Mouse (Mus musculus) intestine, postnatal 0 days (tissue): ENCODE data around the gene Olfr1201. TPM values are rescaled to one million over a fixed set of nuclear protein-coding genes. Genes with fewer than 3 reads are reported as not detected.

Experiments used
- ATAC-seq: fragments of 200-750 bp; cut with Nextera tagmentation; 2 replicates; pipeline ENCODE4 v1.8.0; 2017; ENCODE audit warnings: mild to moderate bottlenecking, moderate TSS enrichment, moderate library complexity
- H3K27ac ChIP-seq: fragments of 300-500 bp; sonication (generic); 2 replicates; pipeline ENCODE4 v1.5.1; 2014; ENCODE audit warnings: mild to moderate bottlenecking, low read depth, low read length, moderate library complexity
- H3K27me3 ChIP-seq: fragments of 300-500 bp; sonication (generic); replicated peaks from 2 replicates; pipeline ENCODE4 v1.6.1; 2014; ENCODE audit warnings: low read length, mixed read lengths; ENCODE audit not compliant: control insufficient read depth, insufficient read depth
- H3K36me3 ChIP-seq: fragments of 300-500 bp; sonication (generic); 2 replicates; pipeline ENCODE4 v1.6.1; 2014; ENCODE audit warnings: mild to moderate bottlenecking, moderate library complexity; ENCODE audit not compliant: control insufficient read depth, insufficient read depth
- H3K4me1 ChIP-seq: fragments of 300-500 bp; sonication (generic); replicated peaks from 2 replicates; pipeline ENCODE4 v1.6.1; 2014; ENCODE audit warnings: antibody characterized with exemption, low read length, mixed read lengths; ENCODE audit not compliant: control insufficient read depth, insufficient read depth
- H3K4me2 ChIP-seq: fragments of 300-500 bp; sonication (generic); replicated peaks from 2 replicates; pipeline ENCODE4 v1.6.1; 2014; ENCODE audit warnings: low read depth, mild to moderate bottlenecking, moderate library complexity
- H3K4me3 ChIP-seq: fragments of 300-500 bp; sonication (generic); 2 replicates; pipeline ENCODE4 v1.5.1; 2014; ENCODE audit warnings: low read depth, low read length
- H3K9ac ChIP-seq: fragments of 300-500 bp; sonication (generic); 2 replicates; pipeline ENCODE4 v1.6.1; 2014; ENCODE audit warnings: mild to moderate bottlenecking, low read depth, low read length
- H3K9me3 ChIP-seq: fragments of 300-500 bp; sonication (generic); 2 replicates; pipeline ENCODE4 v1.6.1; 2016; ENCODE audit warnings: mixed run types; ENCODE audit not compliant: control insufficient read depth
- CTCF ChIP-seq: sonication (generic); IDR thresholded peaks from 2 replicates; pipeline ENCODE4 v1.5.1; 2016; ENCODE audit warnings: low read depth, mild to moderate bottlenecking, control low read depth, antibody characterized with exemption, moderate library complexity
- WGBS: fragments of 180-500 bp; shearing (Covaris S2); extraction: QIAGEN DNeasy Blood & Tissue Kit; methylation state at CpG from one replicate; pipeline ENCODE4 v1.1.7; 2014; 5-methylcytosine and 5-hydroxymethylcytosine counted together
- polyA plus RNA-seq: library from polyadenylated mRNA; unstranded; fragments of >200 nt; fragmentation: Nextera tagmentation; extraction: Ambion mirVana; gene quantifications from 2 replicates; pipeline ENCODE4 v1.2.1, GENCODE M21; 2015

The Olfr1201 gene
- polyA plus RNA-seq = not detected in 2 replicates

DNA sequence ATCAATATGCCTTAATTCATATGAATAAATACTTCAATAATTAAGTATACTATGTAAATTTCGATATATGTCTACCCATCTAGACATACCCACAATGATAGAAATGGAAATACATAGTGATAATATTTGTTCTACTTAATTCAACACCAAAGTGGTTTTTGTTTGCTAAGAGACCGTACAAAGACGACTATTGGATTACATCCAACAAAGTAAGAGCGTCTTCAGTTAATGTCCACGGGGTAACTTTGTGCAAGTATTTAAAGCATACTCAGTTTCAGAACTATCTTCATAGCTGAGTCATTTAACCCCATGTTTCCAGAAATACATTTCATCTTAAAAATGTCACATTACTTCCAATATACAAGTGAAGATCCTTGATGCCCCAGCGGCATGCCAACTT, at the start of gene Olfr1201:
TSS of gene Olfr1201 (plus strand) at position 301 of the 400 bp plus-strand sequence.
- Histone ChIP-seq H3K4me1 (no peaks in the 10 kb centered on the region), H3K27ac (no peak within 1 kb of the TSS), H3K27me3 (no peaks in the 10 kb centered on the region), H3K4me3 (no peak within 1 kb of the TSS), H3K36me3 (no peaks in the 10 kb centered on the region), H3K9ac (no peak within 1 kb of the TSS), H3K9me3 (no peaks in the 10 kb centered on the region), H3K4me2 (no peak within 1 kb of the TSS)
- no peak for ATAC-seq
- no peak for TF ChIP-seq CTCF
- WGBS = 74% methylated on average over 6 of the region's 6 CpGs

DNA sequence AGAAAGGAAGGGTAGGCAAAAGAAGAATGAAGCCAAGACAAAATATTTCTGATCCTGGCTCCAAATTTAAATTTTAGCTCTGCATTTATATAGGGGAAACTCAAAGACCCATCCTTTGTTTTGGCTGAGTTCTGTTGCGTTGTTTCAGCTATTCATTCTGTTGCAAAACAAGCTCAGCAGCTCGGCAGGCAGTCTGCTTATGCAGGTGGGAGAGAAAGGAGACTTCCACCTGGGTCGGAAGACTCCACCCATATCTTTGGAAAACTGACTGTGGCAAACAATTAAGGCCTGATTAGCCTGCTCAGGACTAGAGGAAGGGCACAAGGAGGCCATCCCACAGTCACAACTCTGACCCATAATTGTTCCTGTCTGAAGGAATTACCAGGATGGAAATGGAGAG, 49.5 kb upstream of the Olfr1201 start:
- no peak overlapping the region for H3K4me2 ChIP-seq
- no peak overlapping the region for H3K27ac ChIP-seq
- no peak for TF ChIP-seq CTCF
- ATAC-seq = no peak
- WGBS = 68% methylated on average over 3 of the region's 3 CpGs
- H3K36me3 ChIP-seq = no peaks in the 10 kb centered on the region
- no peaks in the 10 kb centered on the region for H3K9me3 ChIP-seq
- H3K27me3 ChIP-seq = no peaks in the 10 kb centered on the region
- no peak overlapping the region for H3K4me3 ChIP-seq
- H3K4me1 ChIP-seq = no peaks in the 10 kb centered on the region
- no peak overlapping the region for H3K9ac ChIP-seq

DNA sequence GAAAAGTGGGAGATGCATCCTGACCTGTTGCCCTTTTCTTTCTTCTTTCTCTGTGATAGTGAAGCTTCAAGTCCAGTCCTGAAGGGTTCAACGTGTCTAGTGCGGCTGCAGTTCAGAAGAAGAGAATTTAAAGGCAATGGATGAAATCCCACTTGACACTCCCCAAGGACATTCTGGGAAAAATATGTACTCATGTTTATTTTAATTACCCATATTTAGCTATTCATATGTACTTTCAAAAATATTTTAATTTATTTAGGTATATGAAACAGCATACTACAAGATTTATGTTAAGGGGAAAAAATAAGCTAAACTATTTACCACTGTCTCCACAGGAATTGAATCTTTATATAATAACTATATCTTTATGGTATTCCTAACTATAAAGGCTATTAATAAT, 41.6 kb upstream of the Olfr1201 start, which contains the start of gene Olfr1198:
TSS of gene Olfr1198 (minus strand) at position 101 of the 400 bp plus-strand sequence.
- TF ChIP-seq CTCF = no peak
- 96% methylated on average over 2 of the region's 2 CpGs for WGBS

DNA sequence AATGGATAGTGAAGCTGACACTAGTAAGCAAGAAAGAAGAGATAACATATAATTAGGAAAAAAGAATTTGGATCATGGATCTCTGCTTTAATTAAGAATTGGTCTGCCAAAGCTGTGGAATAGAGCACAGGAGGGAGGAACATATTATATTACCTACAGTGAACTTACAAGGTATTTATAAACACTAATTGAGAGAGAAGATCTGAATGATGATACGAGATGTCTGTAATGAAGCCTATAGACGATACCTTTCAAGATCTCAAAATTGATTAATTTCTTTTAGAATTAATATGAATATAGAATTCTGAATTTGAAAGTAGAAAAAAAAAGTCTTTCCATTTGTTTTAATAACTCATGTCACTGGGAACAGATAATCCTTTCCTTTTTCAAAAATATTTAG, 32.5 kb upstream of the Olfr1201 start, which contains the start of gene Olfr1199:
TSS of gene Olfr1199 (minus strand) at position 101 of the 400 bp plus-strand sequence.
- no peak within 1 kb of the TSS for H3K9ac ChIP-seq
- TF ChIP-seq CTCF = no peak
- no peaks in the 10 kb centered on the region for H3K9me3 ChIP-seq
- 90% methylated on average over 2 of the region's 2 CpGs for WGBS
- no peak within 1 kb of the TSS for H3K4me2 ChIP-seq
- no peaks in the 10 kb centered on the region for H3K4me1 ChIP-seq
- H3K27ac ChIP-seq = no peak within 1 kb of the TSS
- ATAC-seq = no peak
- H3K27me3 ChIP-seq = no peaks in the 10 kb centered on the region
- no peaks in the 10 kb centered on the region for H3K36me3 ChIP-seq
- H3K4me3 ChIP-seq = no peak within 1 kb of the TSS

More for the DNA sequence above, 41.6 kb upstream of the Olfr1201 start, which contains the start of gene Olfr1198:
- no peak within 1 kb of the TSS for H3K4me3 ChIP-seq
- H3K9me3 ChIP-seq = no peaks in the 10 kb centered on the region
- H3K4me1 ChIP-seq = no peaks in the 10 kb centered on the region
- no peak within 1 kb of the TSS for H3K9ac ChIP-seq
- H3K27ac ChIP-seq = no peak within 1 kb of the TSS
- no peaks in the 10 kb centered on the region for H3K36me3 ChIP-seq
- H3K4me2 ChIP-seq = no peak within 1 kb of the TSS
- no peaks in the 10 kb centered on the region for H3K27me3 ChIP-seq
- no peak for ATAC-seq

DNA sequence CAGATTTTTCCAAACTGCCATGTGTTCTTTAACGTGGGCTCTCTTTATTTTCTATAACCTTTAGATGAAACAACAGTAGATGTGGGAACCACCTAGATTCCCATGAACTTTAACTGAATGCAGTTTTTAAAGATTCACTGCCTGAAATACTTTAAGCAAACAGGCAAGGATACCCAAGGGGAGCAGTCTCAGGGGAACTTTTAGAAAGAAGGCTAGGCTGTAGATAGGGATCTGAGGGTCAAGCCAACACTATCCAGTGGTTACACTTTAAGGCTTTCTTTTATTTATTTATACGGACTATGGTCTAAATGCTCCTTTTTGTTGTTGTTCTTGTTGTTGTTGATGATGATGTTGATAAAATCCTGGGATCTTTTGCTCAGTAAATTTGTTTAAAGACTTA, 22.4 kb upstream of the Olfr1201 start, which contains the start of gene Olfr1200:
TSS of gene Olfr1200 (minus strand) at position 101 of the 400 bp plus-strand sequence.
- Histone ChIP-seq H3K4me2 (no peak within 1 kb of the TSS), H3K27me3 (no peaks in the 10 kb centered on the region), H3K4me3 (no peak within 1 kb of the TSS), H3K36me3 (no peaks in the 10 kb centered on the region), H3K9ac (no peak within 1 kb of the TSS), H3K9me3 (no peaks in the 10 kb centered on the region), H3K27ac (no peak within 1 kb of the TSS), H3K4me1 (no peaks in the 10 kb centered on the region)
- 75% methylated on average over 2 of the region's 2 CpGs for WGBS
- no peak for ATAC-seq
- TF ChIP-seq CTCF = no peak

DNA sequence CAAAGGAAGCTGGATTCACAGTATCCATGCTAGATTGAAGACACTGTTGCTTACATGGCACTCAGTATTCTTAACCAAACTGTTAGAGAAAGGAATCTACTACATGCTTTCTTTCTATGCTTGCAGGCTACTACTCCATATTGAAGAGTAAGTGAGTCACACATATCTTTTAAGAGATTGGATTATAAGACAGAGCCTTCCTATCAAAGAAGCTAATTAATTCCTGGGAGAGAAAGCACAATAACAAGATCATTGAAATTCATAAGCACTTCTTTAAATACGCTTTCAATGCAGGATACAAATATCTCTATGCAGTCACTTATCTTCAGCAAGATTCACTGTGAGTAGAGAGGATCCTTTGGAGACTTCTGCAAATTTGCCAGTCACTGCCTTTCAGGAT, 21.4 kb downstream of the Olfr1201 start, which contains the start of gene Olfr1202:
TSS of gene Olfr1202 (plus strand) at position 301 of the 400 bp plus-strand sequence.
- no peaks in the 10 kb centered on the region for H3K9me3 ChIP-seq
- H3K9ac ChIP-seq = no peak within 1 kb of the TSS
- 87% methylated on average over 1 of the region's 1 CpGs for WGBS
- H3K36me3 ChIP-seq = no peaks in the 10 kb centered on the region
- no peak for TF ChIP-seq CTCF
- H3K4me3 ChIP-seq = no peak within 1 kb of the TSS
- no peak within 1 kb of the TSS for H3K4me2 ChIP-seq
- no peaks in the 10 kb centered on the region for H3K4me1 ChIP-seq
- no peaks in the 10 kb centered on the region for H3K27me3 ChIP-seq
- no peak for ATAC-seq
- no peak within 1 kb of the TSS for H3K27ac ChIP-seq

DNA sequence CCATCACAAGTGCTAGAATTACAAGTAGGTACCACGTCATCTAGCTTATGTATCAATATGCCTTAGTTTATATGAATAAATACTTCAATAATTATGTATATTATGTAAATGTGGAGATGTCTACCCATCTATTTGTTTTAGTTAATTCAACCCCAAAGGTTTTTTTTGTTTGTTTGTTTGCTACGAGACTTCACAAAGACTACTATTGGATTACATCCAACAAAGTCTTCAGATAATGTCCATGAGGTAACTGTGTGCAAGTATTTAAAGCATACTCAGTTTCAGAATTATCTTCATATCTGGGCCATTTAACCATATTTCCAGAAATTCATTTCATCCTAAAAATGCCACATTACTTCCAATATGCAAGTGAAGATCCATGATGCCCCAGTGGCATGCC, 36.6 kb downstream of the Olfr1201 start, which contains the start of gene Olfr1205:
TSS of gene Olfr1205 (plus strand) at position 301 of the 400 bp plus-strand sequence.
- no peaks in the 10 kb centered on the region for H3K4me1 ChIP-seq
- H3K27me3 ChIP-seq = no peaks in the 10 kb centered on the region
- H3K27ac ChIP-seq = no peak within 1 kb of the TSS
- no peak within 1 kb of the TSS for H3K4me2 ChIP-seq
- no peak for TF ChIP-seq CTCF
- ATAC-seq = no peak
- H3K36me3 ChIP-seq = no peaks in the 10 kb centered on the region
- no peak within 1 kb of the TSS for H3K9ac ChIP-seq
- 87% methylated on average over 2 of the region's 2 CpGs for WGBS
- no peak within 1 kb of the TSS for H3K4me3 ChIP-seq
- no peaks in the 10 kb centered on the region for H3K9me3 ChIP-seq
